Mouse (Mus musculus) kidney, postnatal 0 days (tissue): ENCODE results near the gene Kif15. TPM values are rescaled to one million over a fixed set of nuclear protein-coding genes. Genes with fewer than 3 reads are reported as not detected.

Experiments used
- ATAC-seq: fragments of 200-750 bp; cut with Nextera tagmentation; replicated peaks from 2 replicates; pipeline ENCODE4 v1.8.0; 2017; ENCODE audit warnings: low read depth, moderate number of reproducible peaks, moderate TSS enrichment, moderate library complexity; ENCODE audit not compliant: low FRiP score
- DNase-seq: peaks from one replicate; pipeline ENCODE4 v3.0.0-alpha.2; 2016; ENCODE audit warnings: low spot score
- H3K27ac ChIP-seq: fragments of 300-500 bp; sonication (generic); 2 replicates; pipeline ENCODE4 v1.5.1; 2014; ENCODE audit warnings: mild to moderate bottlenecking
- H3K27me3 ChIP-seq: fragments of 300-500 bp; sonication (generic); 2 replicates; pipeline ENCODE4 v1.6.1; 2014; ENCODE audit warnings: low read length, mixed read lengths; ENCODE audit not compliant: insufficient read depth
- H3K36me3 ChIP-seq: fragments of 300-500 bp; sonication (generic); 2 replicates; pipeline ENCODE4 v1.6.1; 2014; ENCODE audit warnings: low read length, mixed read lengths; ENCODE audit not compliant: insufficient read depth
- H3K4me1 ChIP-seq: fragments of 300-500 bp; sonication (generic); replicated peaks from 2 replicates; pipeline ENCODE4 v1.6.1; 2014; ENCODE audit warnings: antibody characterized with exemption, low read length, mixed read lengths; ENCODE audit not compliant: insufficient read depth
- H3K4me2 ChIP-seq: fragments of 300-500 bp; sonication (generic); 2 replicates; pipeline ENCODE4 v1.6.1; 2014; ENCODE audit warnings: mild to moderate bottlenecking, low read length, moderate library complexity, mixed read lengths
- H3K4me3 ChIP-seq: fragments of 300-500 bp; sonication (generic); replicated peaks from 2 replicates; pipeline ENCODE4 v1.5.1; 2014; ENCODE audit warnings: low read depth, low read length
- H3K9ac ChIP-seq: fragments of 300-500 bp; sonication (generic); 2 replicates; pipeline ENCODE4 v1.6.1; 2014; ENCODE audit warnings: low read depth, low read length
- H3K9me3 ChIP-seq: fragments of 300-500 bp; sonication (generic); replicated peaks from 2 replicates; pipeline ENCODE4 v1.6.1; 2016; ENCODE audit warnings: low read length, inconsistent platforms, mixed read lengths
- CTCF ChIP-seq: IDR thresholded peaks from 2 replicates; pipeline ENCODE4 v1.5.1; 2016; ENCODE audit warnings: antibody characterized with exemption, low read depth, mild to moderate bottlenecking, moderate library complexity
- WGBS: fragments of 180-500 bp; shearing (Covaris S2); extraction: QIAGEN DNeasy Blood & Tissue Kit; methylation state at CpG from one replicate; pipeline ENCODE4 v1.1.7; 2014; 5-methylcytosine and 5-hydroxymethylcytosine counted together
- polyA plus RNA-seq: library from polyadenylated mRNA; unstranded; fragments of >200 nt; fragmentation: Nextera tagmentation; extraction: Ambion mirVana; gene quantifications from 2 replicates; pipeline ENCODE4 v1.2.1, GENCODE M21; 2015

Kif15 gene
- polyA plus RNA-seq, 1 experiment from 2014 or later: 18.1 TPM

DNA sequence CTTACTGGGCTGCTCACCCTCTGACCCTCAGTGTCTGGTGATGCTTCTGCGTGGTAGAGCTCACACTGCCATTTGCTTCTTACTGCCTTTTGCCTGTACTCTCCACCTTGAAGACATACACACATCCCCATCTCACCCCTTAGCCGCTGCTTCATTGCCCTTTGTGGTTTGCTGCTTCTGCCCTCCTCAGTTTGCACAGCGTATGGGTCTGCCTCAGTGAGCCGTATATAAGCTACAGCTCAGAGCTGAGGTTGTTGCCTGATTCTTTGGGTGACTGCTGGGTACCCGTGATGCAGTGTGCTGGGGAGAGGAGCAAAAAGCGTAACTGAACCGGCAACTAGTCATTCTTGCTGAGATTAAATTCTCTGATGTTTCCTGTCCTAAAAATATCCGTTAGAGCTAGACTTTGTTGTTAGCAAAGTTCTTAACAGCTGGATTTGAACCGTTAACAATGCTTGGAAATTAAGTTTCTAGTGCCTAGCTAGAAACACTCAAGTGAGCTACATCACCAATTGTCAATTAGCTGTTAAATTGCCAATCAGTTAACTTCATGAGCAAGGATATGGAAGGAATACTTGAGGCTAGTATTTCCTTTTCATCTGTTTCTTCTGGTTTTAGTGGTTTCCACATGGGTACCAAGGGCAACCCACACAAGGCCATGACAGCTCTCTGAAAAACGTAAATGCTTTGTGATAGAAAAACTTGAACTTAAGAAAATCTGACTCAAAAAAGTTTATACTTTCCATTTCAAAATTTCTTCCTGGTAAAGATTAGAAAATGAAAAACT, 47.8 kb downstream of the Kif15 start:
- TF ChIP-seq CTCF: no peak
- Histone ChIP-seq H3K4me3 (no peak overlapping the region), H3K27ac (no peak overlapping the region), H3K36me3 (peaks cover 37% of the 10 kb centered on the region; the same call in 1 of the 2 replicates), H3K4me2 (no peak overlapping the region), H3K9ac (no peak overlapping the region), H3K9me3 (no peaks in the 10 kb centered on the region), H3K4me1 (no peaks in the 10 kb centered on the region), H3K27me3 (no peaks in the 10 kb centered on the region)
- WGBS: 90% methylated on average over 10 of the region's 10 CpGs
- no peak for ATAC-seq
- no peak for DNase-seq

DNA sequence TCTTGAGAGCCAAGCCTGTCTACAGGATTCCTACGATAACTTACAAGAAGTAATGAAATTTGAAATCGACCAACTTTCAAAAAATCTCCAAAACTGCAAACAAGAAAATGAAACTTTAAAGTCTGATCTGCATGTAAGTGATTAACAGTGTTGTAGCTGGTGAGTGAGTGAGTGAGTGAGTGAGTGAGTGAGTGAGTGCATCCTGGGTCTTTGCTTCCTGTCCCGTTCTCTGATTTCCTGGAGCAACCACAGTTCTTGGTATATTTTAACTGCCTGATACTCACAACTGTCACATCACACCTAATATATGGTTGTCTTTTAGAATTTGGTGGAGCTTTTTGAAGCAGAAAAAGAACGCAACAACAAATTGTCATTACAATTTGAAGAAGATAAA, 48.3 kb downstream of the Kif15 start:
- Histone ChIP-seq H3K9me3 (no peaks in the 10 kb centered on the region), H3K27me3 (no peaks in the 10 kb centered on the region), H3K36me3 (peaks cover 41% of the 10 kb centered on the region; the same call in 1 of the 2 replicates), H3K9ac (no peak overlapping the region), H3K27ac (no peak overlapping the region), H3K4me2 (no peak overlapping the region), H3K4me1 (no peaks in the 10 kb centered on the region), H3K4me3 (no peak overlapping the region)
- ATAC-seq (no peak), DNase-seq (no peak)
- no peak for TF ChIP-seq CTCF
- 94% methylated on average over 4 of the region's 4 CpGs for WGBS

GRCm38 (mm10) chr9:123004718-123005117, 53.9 kb downstream of the Kif15 start:
- ATAC-seq (no peak), DNase-seq (no peak)
- Histone ChIP-seq H3K4me1 (no peaks in the 10 kb centered on the region), H3K9ac (no peak overlapping the region), H3K36me3 (peaks cover 37% of the 10 kb centered on the region), H3K27ac (no peak overlapping the region), H3K4me2 (no peak overlapping the region), H3K4me3 (no peak overlapping the region), H3K27me3 (no peaks in the 10 kb centered on the region), H3K9me3 (no peaks in the 10 kb centered on the region)
- WGBS: 97% methylated on average over 2 of the region's 2 CpGs
- no peak for TF ChIP-seq CTCF

GRCm38 (mm10) chr9:123006071-123006470, 55.2 kb downstream of the Kif15 start:
- H3K9ac ChIP-seq: no peak overlapping the region
- peak; percentile 55; the same call in 1 of the 2 replicates for TF ChIP-seq CTCF
- peaks cover 34% of the 10 kb centered on the region for H3K36me3 ChIP-seq
- H3K4me3 ChIP-seq: no peak overlapping the region
- DNase-seq (peak; percentile 37), ATAC-seq (no peak)
- no peak overlapping the region for H3K4me2 ChIP-seq
- H3K9me3 ChIP-seq: no peaks in the 10 kb centered on the region
- WGBS: 76% methylated on average over 6 of the region's 6 CpGs
- no peaks in the 10 kb centered on the region for H3K27me3 ChIP-seq
- H3K27ac ChIP-seq: no peak overlapping the region
- no peaks in the 10 kb centered on the region for H3K4me1 ChIP-seq

- ATAC-seq: peak; percentile 99
- Histone ChIP-seq H3K27ac (peak within 1 kb of the TSS; percentile 79), H3K9ac (peak within 1 kb of the TSS; percentile 80)
These were observed 70.3 kb downstream of the Kif15 start, which contains the start of gene Tmem42 for GRCm38 (mm10) chr9:123020995-123021631. Tmem42 (plus strand) TSS chr9:123021326.

GRCm38 (mm10) chr9:123021636-123022379, 71.0 kb downstream of the Kif15 start:
- no peak for ATAC-seq

More at GRCm38 (mm10) chr9:123020995-123021631, 70.3 kb downstream of the Kif15 start, which contains the start of gene Tmem42:
- H3K9me3 ChIP-seq: no peaks in the 10 kb centered on the region
- peaks cover 3% of the 10 kb centered on the region; the same call in 1 of the 2 replicates for H3K4me1 ChIP-seq
- H3K4me3 ChIP-seq: peak within 1 kb of the TSS; percentile 68
- no peaks in the 10 kb centered on the region for H3K27me3 ChIP-seq
- peak; percentile 95 for DNase-seq
- H3K36me3 ChIP-seq: 0 out of 2 replicates have a peak, but pooled peaks cover under 1% of the 10 kb centered on the region
- TF ChIP-seq CTCF: no peak
- under 1% methylated on average over 51 of the region's 69 CpGs for WGBS
- H3K4me2 ChIP-seq: peak within 1 kb of the TSS; percentile 77

More at GRCm38 (mm10) chr9:123021636-123022379, 71.0 kb downstream of the Kif15 start:
- Histone ChIP-seq H3K4me1 (peaks cover 3% of the 10 kb centered on the region; the same call in 1 of the 2 replicates), H3K4me2 (peak overlapping the region; percentile 77), H3K27ac (no peak overlapping the region), H3K9me3 (no peaks in the 10 kb centered on the region), H3K36me3 (no peaks in the 10 kb centered on the region), H3K4me3 (peak overlapping the region; percentile 68), H3K27me3 (no peaks in the 10 kb centered on the region), H3K9ac (peak overlapping the region; percentile 80; the same call in 1 of the 2 replicates)
- DNase-seq: peak; percentile 34
- no peak for TF ChIP-seq CTCF
- WGBS: 37% methylated on average over 18 of the region's 24 CpGs
